Mouse (Mus musculus) cerebellum, postnatal 4 days (tissue): ENCODE results near the gene Tnpo1.
"Not testable (repeated sequence)": the region's sequence is repeated elsewhere in the genome, so short reads cannot be mapped to it uniquely, and the experiment has no call there.

Experiments used
- DNase-seq, 2 experiments: peaks; one replicate each; pipeline ENCODE4 v3.0.0; 2022; ENCODE audit warnings: low spot score in 2 of 2, mixed read lengths in 1 of 2

The Tnpo1 gene

DNA sequence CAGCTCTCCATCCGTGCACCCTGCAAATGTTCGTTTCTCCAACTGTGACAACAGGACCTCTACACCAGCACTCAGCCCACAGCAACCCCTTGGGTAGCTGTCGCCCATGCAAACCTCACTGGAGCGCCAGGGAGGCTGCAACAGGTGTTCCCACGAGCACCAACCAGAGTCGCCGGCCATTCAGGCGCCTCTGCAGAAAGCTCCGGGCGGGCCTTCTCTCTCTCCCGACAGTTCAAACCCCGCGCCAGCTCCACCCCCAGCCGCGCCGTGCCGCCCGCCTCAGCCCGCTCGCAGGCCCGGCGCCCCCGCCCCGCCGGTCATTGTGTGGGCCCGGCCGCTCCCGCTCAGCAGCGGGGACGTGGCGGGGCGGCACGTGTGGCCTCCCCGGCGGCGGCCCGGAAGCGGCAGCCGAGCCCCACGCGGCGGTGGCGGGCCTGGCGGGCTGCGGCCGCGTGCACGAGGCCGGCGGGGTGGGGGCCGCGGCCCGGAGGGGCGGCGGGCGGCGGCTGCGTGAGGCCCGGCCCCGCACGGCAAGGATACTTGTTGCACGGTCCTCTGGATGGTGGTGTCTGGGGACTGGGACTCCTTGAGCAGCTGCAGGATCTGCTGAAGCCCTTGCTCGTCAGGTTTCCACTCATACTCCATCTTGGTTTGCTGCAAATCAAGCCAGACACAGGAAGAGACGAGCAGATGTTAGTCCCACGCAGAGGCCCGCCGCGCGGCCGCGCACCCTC, 35.9 kb downstream of the Tnpo1 start:
- DNase-seq: peak in 1 of 2 experiments; percentile 38

- no peak for DNase-seq
Measured at GRCm38 (mm10) chr13:98889211-98889610, 37.0 kb downstream of the Tnpo1 start.

DNA sequence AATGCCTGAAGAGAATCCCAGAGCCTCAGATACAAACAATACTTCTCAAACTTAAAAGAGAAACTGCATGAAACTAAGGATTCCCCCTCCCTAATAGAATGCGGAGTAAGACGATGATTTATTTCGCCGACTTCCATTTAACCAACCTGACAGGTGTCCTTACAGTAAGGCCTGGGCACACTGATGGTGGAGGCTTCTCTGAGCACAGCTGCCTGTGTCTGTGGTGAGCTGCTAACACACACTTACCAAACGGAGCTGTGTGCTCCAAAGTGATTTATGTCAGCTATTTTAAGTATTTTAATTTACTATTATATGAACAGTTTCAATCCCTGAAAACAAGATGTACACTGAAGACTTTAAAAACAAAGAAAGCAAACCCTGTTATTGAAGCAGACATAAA, 42.4 kb downstream of the Tnpo1 start:
- DNase-seq: no peak

- no peak for DNase-seq
Measured at GRCm38 (mm10) chr13:98881991-98882390, 44.2 kb downstream of the Tnpo1 start.

DNA sequence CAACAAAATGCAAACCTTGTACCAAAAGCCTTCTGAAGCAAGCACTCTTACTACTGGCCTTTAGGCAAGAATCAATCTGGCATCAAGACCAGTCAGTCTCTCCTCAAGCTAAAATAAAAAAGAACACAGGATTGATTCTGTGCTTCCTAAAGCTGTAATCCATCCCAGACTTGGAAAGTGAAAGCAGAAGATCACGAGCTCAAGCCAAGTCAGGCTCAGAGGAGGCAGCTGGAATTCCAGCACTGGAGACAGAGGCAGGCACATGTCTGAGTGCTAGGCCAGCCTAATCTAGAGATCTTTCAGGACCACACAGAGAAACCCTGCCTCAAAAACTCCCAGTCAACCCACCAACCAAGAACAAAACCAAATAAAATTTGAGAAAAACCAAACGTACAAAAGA, 45.8 kb downstream of the Tnpo1 start:
- no peak for DNase-seq

GRCm38 (mm10) chr13:98879422-98879821, 46.8 kb downstream of the Tnpo1 start:
- DNase-seq: no peak

DNA sequence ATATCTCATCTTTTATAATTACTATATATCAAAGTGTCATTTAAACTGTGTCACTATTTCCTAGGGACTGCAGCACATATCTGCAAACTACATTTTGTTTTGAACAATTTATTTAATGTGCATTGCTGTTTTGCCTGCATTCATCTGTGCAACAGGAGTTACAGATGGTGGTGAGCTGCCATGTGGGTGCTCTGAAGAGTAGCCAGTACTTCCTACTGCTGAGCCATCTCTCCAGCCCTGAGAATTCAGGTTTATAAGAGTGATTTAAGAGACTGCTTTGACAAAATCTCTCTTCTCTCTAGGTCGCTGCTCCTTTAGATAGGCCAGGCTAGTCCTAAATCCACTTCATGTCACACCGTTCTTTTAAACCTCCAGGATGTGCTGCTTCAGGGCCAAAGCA, 49.0 kb downstream of the Tnpo1 start:
- no peak for DNase-seq

DNA sequence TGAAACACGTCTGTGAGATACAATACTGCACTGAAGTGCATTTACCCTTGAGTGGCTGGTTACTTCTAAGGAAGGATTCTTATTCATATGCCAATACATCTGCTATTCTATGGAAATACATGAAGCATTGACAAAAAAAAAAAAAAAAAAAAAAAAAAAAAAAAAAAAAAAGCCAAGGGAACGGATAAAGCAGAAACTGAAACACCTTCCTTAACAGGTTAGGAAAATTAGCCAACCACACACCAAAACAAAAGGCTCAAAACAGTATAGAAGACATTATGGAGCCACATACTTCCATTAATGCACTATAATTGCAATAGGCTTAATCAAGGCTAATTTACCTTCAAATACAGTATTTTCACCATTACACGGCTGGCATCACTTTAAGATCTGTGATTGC, 51.5 kb downstream of the Tnpo1 start:
- no peak for DNase-seq

DNA sequence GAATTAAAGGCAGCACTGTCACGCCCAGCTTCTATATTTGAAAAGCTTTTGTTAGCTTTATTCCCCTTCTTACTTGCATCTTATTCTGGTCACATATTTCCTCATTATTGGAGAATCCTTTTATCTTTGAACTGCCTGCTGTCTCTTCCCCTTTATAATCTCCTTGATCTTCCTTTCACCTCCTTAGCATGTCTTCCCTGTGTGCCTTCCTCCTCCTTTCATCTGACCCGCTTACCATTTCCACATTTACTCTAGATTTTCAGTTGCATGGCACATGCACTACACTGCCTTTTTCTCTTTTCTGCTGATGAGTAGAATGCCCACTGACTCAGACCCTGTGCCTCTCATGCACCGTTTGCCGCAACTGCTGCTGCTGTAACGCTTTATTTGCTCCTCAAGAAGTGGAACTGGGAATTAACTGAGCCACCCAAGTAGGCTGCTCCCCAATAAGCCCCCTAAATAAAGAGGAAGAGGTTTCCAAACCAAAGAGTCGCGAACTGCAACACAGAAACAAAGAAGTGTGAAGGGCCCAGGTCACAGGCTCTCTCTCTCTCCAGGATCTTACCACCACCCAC, 53.8 kb downstream of the Tnpo1 start:
- DNase-seq: no peak

GRCm38 (mm10) chr13:98871263-98871662, 54.9 kb downstream of the Tnpo1 start:
- DNase-seq: no peak

DNA sequence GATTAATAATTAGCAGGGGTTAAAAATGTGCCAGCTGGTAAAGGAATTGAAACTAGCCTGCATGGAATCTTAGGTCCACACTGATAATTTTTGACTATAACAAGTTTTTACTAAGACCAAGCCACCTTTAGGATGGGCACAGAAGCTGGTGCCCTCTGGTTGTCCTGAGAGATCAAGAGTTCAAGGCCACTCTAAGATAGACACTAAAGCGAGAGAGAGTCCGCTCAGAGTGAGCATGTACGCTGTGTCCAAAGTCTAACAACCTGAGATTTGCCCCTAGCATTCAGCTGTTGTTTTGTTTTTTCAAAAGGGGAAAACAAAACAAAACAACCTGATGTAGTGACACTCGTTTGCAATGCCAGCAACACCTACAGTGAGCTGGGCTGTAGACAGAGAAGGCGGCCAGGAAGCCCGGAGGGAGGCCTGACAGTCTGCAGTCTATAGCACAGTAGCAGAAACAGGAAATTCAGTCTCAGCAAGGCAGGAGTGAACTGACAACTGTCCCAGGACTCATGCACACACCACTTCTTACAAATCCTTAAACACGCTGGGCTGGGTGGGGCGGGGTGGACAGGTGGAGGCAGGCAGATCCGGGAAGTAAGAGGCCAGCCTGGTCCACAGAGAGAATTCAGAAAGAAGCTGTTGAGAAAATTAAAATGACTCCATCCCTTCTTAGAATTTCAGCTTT, 57.8 kb downstream of the Tnpo1 start:
- no peak for DNase-seq

DNA sequence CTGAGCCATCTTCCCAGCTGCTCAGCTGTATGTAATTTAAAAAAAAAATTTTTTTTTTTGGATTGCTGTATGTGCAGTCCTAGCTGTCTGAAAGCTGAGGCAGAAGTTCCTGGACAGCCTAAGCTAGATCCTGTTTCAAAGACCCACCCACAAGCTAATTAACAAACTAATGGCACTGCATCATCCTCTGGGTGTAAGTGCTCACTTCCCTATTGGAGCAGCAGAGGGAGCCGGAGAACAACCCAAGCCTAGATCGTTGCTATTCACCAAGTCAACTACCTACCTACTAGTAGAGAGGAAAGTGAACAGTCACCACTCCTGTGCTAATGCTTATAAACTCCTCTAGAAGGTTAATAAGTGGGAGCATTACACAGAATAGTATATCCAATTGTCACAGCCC, 58.4 kb downstream of the Tnpo1 start:
- peak in 1 of 2 experiments; percentile 33 for DNase-seq

DNA sequence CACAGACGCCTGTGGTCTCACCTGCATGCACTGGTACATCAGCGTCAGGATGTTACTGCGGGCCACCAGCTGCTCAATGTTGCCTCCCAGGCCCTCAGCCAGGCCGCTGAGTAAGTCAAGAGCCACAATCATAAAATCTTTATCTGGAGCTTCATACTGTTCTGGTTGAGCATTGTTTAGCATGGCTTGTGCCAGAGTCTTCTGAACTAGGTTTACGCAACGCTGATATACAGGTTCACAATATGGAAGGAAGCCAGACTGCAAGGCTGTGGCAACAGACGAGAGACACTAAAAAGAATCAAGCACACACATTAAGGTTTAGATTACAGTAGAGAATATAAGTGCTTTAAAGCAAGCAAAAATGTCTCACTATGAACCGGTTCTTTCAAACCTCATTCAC, 70.9 kb downstream of the Tnpo1 start:
- DNase-seq: no peak

DNA sequence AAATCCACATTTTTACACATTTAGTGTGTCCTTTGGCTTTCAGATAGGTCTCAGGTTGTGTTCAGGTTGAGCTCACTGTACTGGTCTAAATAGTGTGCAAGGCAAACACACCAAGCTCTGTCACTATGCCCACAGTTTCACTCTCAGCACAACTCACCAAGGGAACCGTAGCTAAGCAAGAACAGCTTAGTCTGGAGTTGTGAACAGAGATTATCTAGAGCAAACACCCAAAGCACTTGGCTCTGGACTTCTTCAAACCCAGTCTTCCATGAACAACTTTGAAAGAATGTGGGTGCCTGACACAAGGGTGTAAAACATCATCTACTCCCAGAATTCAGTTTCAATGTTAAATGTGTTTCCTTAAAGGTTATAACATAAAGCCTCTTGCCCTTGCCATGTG, 80.4 kb downstream of the Tnpo1 start:
- DNase-seq: no peak

GRCm38 (mm10) chr13:98836423-98837088, 89.6 kb downstream of the Tnpo1 start:
- no peak for DNase-seq

DNA sequence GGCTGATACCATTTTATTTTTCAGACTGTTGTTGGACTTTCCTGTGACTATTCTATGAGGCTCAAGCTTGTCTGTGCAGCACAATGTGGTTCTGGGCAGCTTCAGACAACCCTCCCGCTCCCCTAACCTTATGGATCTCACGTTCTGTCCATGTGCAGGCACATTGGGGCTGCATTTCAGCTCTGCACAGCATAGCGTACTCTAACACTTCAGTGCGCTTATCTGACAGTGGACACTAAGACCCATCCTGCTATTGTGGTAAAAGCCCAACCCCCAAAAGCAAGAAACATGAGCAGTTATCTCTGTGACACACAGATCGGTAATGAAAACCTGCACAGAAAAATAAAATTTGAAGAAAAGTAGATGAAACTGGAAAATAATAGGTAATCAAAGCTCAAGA, 90.4 kb downstream of the Tnpo1 start:
- no peak for DNase-seq

DNA sequence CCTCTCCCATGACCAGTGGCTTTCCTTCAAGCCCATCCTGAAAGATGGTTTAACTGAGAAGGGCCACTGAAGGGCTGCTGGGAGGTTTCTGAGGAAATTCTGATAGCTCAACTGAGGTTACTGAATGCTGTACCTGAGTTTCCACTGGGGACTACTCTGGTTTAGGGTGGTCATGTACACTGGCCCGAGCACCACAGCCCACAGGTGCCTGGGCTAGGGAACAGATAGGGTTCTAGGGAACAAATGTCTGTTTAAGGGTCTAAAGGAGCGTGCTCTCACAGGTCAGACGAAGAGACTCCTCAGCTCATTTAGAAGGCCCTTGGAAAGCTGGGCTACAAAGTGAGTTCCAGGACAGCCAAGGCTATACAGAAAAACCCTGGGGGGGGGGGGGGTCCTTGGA, 91.5 kb downstream of the Tnpo1 start:
- no peak for DNase-seq

GRCm38 (mm10) chr13:98834199-98834598, 92.0 kb downstream of the Tnpo1 start:
- no peak for DNase-seq

- no peak for DNase-seq
Measured at GRCm38 (mm10) chr13:98832451-98833450, 93.4 kb downstream of the Tnpo1 start.

- not testable (repeated sequence) for DNase-seq
Measured at GRCm38 (mm10) chr13:98829026-98829425, 97.2 kb downstream of the Tnpo1 start.

GRCm38 (mm10) chr13:98825574-98825973, 100.6 kb downstream of the Tnpo1 start:
- no peak for DNase-seq
